Mouse (Mus musculus) midbrain, embryonic 16.5 days (tissue): ENCODE results near the gene Zfand2b. TPM values are rescaled to one million over a fixed set of nuclear protein-coding genes. Genes with fewer than 3 reads are reported as not detected.
A peak's percentile ranks its signal among the peaks of the same experiment; 100 is the strongest.

Source experiments
- ATAC-seq: fragments of 200-750 bp; cut with Nextera tagmentation; 2 replicates; pipeline ENCODE4 v1.8.0; 2017; ENCODE audit warnings: moderate TSS enrichment
- H3K27ac ChIP-seq: fragments of 300-500 bp; sonication (generic); 2 replicates; pipeline ENCODE4 v1.5.1; 2014; ENCODE audit warnings: mild to moderate bottlenecking, low read length, mixed read lengths
- H3K27me3 ChIP-seq: fragments of 300-500 bp; sonication (generic); 2 replicates; pipeline ENCODE4 v1.6.1; 2014; ENCODE audit warnings: low read depth, low read length, mixed read lengths; ENCODE audit not compliant: control insufficient read depth, insufficient read depth
- H3K36me3 ChIP-seq: fragments of 300-500 bp; sonication (generic); 2 replicates; pipeline ENCODE4 v1.6.1; 2014; ENCODE audit warnings: mild to moderate bottlenecking, low read length, moderate library complexity, mixed read lengths; ENCODE audit not compliant: control insufficient read depth, insufficient read depth
- H3K4me1 ChIP-seq: fragments of 300-500 bp; sonication (generic); 2 replicates; pipeline ENCODE4 v1.6.1; 2014; ENCODE audit warnings: mild to moderate bottlenecking, low read length, mixed read lengths; ENCODE audit not compliant: control insufficient read depth, insufficient read depth
- H3K4me2 ChIP-seq: fragments of 300-500 bp; sonication (generic); 2 replicates; pipeline ENCODE4 v1.6.1; 2014; ENCODE audit warnings: mild to moderate bottlenecking, low read length, mixed read lengths
- H3K4me3 ChIP-seq: fragments of 300-500 bp; sonication (generic); 2 replicates; pipeline ENCODE4 v1.5.1; 2014; ENCODE audit warnings: low read depth, mild to moderate bottlenecking, low read length, moderate library complexity, mixed read lengths
- H3K9ac ChIP-seq: fragments of 300-500 bp; sonication (generic); 2 replicates; pipeline ENCODE4 v1.6.1; 2014; ENCODE audit warnings: low read depth, low read length, mixed read lengths
- H3K9me3 ChIP-seq: fragments of 300-500 bp; sonication (generic); replicated peaks from 2 replicates; pipeline ENCODE4 v1.6.1; 2014; ENCODE audit warnings: mild to moderate bottlenecking, low read length, mixed read lengths; ENCODE audit not compliant: control insufficient read depth, poor library complexity, severe bottlenecking
- WGBS: fragments of 180-500 bp; shearing (Covaris S2); extraction: QIAGEN DNeasy Blood & Tissue Kit; methylation state at CpG from one replicate; pipeline ENCODE4 v1.1.7; 2014; 5-methylcytosine and 5-hydroxymethylcytosine counted together
- microRNA-seq: library from miRNA; unstranded; fragments of <30 nt; microRNA quantifications from one replicate; pipeline ENCODE4, GENCODE M21; 2017
- polyA plus RNA-seq: library from polyadenylated mRNA; unstranded; fragments of >200 nt; fragmentation: Nextera tagmentation; extraction: Ambion mirVana; gene quantifications from 2 replicates; pipeline ENCODE4 v1.2.1, GENCODE M21; 2015

Zfand2b gene
- polyA plus RNA-seq, 1 experiment from 2014 or later, result 41.8 TPM

DNA sequence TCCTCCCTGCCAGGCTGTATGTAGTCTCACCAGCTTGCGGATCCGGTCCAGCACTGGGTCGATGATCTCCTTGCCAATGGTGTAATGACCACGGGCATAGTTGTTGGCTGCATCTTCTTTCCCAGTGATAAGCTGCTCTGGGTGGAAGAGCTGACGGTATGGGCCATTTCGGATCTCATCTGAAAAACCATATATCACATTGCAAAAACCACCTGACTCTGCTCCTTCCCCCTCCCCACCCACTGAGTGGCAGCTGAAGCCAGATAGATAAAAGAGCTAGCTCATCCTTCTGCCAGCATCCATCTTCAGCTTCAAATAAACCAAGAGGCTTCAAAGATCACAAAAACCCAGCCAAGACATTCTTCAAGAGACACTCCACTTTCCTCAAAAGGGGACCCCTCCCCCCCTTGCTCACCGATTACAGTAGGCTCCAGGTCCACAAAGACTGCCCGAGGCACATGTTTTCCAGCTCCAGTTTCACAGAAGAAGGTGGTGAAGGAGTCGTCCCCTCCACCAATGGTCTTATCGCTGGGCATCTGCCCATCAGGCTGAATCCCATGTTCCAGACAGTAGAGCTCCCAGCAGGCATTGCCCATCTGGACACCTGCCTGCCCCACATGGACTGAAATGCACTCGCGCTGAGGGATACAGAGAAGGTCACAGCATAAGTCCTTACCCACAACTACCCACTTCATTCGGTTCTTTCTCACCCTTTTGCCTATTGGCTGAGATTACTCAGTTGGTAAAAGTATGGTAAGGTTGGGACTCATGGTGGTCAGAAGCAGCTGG lies 48.5 kb downstream of the Zfand2b start:
- no peak overlapping the region for H3K9ac ChIP-seq
- H3K36me3 ChIP-seq, result peaks cover 9% of the 10 kb centered on the region
- no peak overlapping the region for H3K27ac ChIP-seq
- H3K4me1 ChIP-seq, result peaks cover 22% of the 10 kb centered on the region
- 83% methylated on average over 13 of the region's 13 CpGs for WGBS
- ATAC-seq, result no peak
- no peaks in the 10 kb centered on the region for H3K9me3 ChIP-seq
- no peak overlapping the region for H3K4me3 ChIP-seq
- peaks cover 36% of the 10 kb centered on the region for H3K27me3 ChIP-seq
- H3K4me2 ChIP-seq, result no peak overlapping the region

- H3K9ac ChIP-seq, result no peak overlapping the region
- no peaks in the 10 kb centered on the region for H3K9me3 ChIP-seq
- H3K36me3 ChIP-seq, result peaks cover 9% of the 10 kb centered on the region
- 9% methylated on average over 6 of the region's 6 CpGs for WGBS
- H3K4me3 ChIP-seq, result no peak overlapping the region; the same call in 1 of the 2 replicates
- peaks cover 40% of the 10 kb centered on the region for H3K27me3 ChIP-seq
- peaks cover 14% of the 10 kb centered on the region for H3K4me1 ChIP-seq
- peak overlapping the region; percentile 95; the same call in 1 of the 2 replicates for H3K4me2 ChIP-seq
- ATAC-seq, result no peak
- no peak overlapping the region for H3K27ac ChIP-seq
Observed at GRCm38 (mm10) chr1:75217893-75218226, 49.4 kb downstream of the Zfand2b start.

- no peaks in the 10 kb centered on the region for H3K9me3 ChIP-seq
- H3K9ac ChIP-seq, result peak overlapping the region; percentile 36; the same call in 1 of the 2 replicates
- ATAC-seq, result peak; percentile 57
- H3K4me2 ChIP-seq, result peak overlapping the region; percentile 95
- H3K27me3 ChIP-seq, result peaks cover 40% of the 10 kb centered on the region
- no peak overlapping the region for H3K27ac ChIP-seq
- peaks cover 12% of the 10 kb centered on the region; the same call in 1 of the 2 replicates for H3K4me1 ChIP-seq
- H3K36me3 ChIP-seq, result peaks cover 9% of the 10 kb centered on the region
- peak overlapping the region; percentile 59 for H3K4me3 ChIP-seq
- WGBS, result 3% methylated on average over 38 of the region's 38 CpGs
Observed at GRCm38 (mm10) chr1:75218227-75219001, 50.0 kb downstream of the Zfand2b start.

GRCm38 (mm10) chr1:75219078-75219477 lies 50.6 kb downstream of the Zfand2b start:
- Histone ChIP-seq H3K4me3 (peak overlapping the region; percentile 59), H3K9me3 (no peaks in the 10 kb centered on the region), H3K4me2 (peak overlapping the region; percentile 95), H3K36me3 (peaks cover 5% of the 10 kb centered on the region; the same call in 1 of the 2 replicates), H3K9ac (peak overlapping the region; percentile 72), H3K4me1 (peaks cover 12% of the 10 kb centered on the region; the same call in 1 of the 2 replicates), H3K27ac (no peak overlapping the region), H3K27me3 (peaks cover 40% of the 10 kb centered on the region)
- WGBS, result under 1% methylated on average over 24 of the region's 24 CpGs
- ATAC-seq, result peak; percentile 91

- peak; percentile 58 for ATAC-seq
- peaks cover under 1% of the 10 kb centered on the region; the same call in 1 of the 2 replicates for H3K36me3 ChIP-seq
- WGBS, result under 1% methylated on average over 34 of the region's 34 CpGs
- peaks cover 12% of the 10 kb centered on the region; the same call in 1 of the 2 replicates for H3K4me1 ChIP-seq
- peak within 1 kb of the TSS; percentile 72 for H3K9ac ChIP-seq
- H3K4me3 ChIP-seq, result peak within 1 kb of the TSS; percentile 59
- no peak within 1 kb of the TSS for H3K27ac ChIP-seq
- H3K4me2 ChIP-seq, result peak within 1 kb of the TSS; percentile 95
- peaks cover 40% of the 10 kb centered on the region for H3K27me3 ChIP-seq
- H3K9me3 ChIP-seq, result no peaks in the 10 kb centered on the region
Observed at GRCm38 (mm10) chr1:75219531-75219930, 51.1 kb downstream of the Zfand2b start, which contains the start of gene Tuba4a. Gene Tuba4a, minus strand, starts transcription at chr1:75219865.

Small RNAs within 50 kb of the gene (microRNA-seq; reads per million reads assigned to microRNA genes)
- gene Gm27943, result not detected

Other genes starting within 250 kb of the Zfand2b start
- gene Cfap65, start 233.0 kb upstream of the Zfand2b start, polyA plus RNA-seq, result 1.3 and 1.4 TPM in 2 replicates
- 0.16 and 0.32 TPM in 2 replicates for gene Ihh, start 217.0 kb upstream of the Zfand2b start, polyA plus RNA-seq
- 5.1 and 5.2 TPM in 2 replicates for gene Nhej1, start 43.4 kb upstream of the Zfand2b start, polyA plus RNA-seq
- gene Slc23a3, start 34.8 kb upstream of the Zfand2b start, polyA plus RNA-seq, result not detected in 2 replicates
- gene Cnppd1, start 25.9 kb upstream of the Zfand2b start, polyA plus RNA-seq, result 52.5 and 54.0 TPM in 2 replicates
- gene Retreg2, start 25.9 kb upstream of the Zfand2b start, polyA plus RNA-seq, result 134 and 138 TPM in 2 replicates
- gene Abcb6, start 11.7 kb downstream of the Zfand2b start, polyA plus RNA-seq, result 57.1 and 57.7 TPM in 2 replicates
- gene Ankzf1, start 23.5 kb downstream of the Zfand2b start, polyA plus RNA-seq, result 27.2 and 29.5 TPM in 2 replicates
- gene Atg9a, start 23.6 kb downstream of the Zfand2b start, polyA plus RNA-seq, result 59.0 and 60.8 TPM in 2 replicates
- 23.0 and 25.4 TPM in 2 replicates for gene Glb1l, start 42.2 kb downstream of the Zfand2b start, polyA plus RNA-seq
- gene Stk16, start 42.2 kb downstream of the Zfand2b start, polyA plus RNA-seq, result 147 and 154 TPM in 2 replicates
- gene Tuba4a, start 51.2 kb downstream of the Zfand2b start, polyA plus RNA-seq, result 11.2 and 22.2 TPM in 2 replicates
- gene A630095N17Rik, start 63.5 kb downstream of the Zfand2b start, polyA plus RNA-seq, result not detected in 2 replicates
- gene Dnajb2, start 67.8 kb downstream of the Zfand2b start, polyA plus RNA-seq, result 79.4 and 84.3 TPM in 2 replicates
- 26.3 and 33.4 TPM in 2 replicates for gene Ptprn, start 95.9 kb downstream of the Zfand2b start, polyA plus RNA-seq
- 209 and 241 TPM in 2 replicates for gene Resp18, start 109.8 kb downstream of the Zfand2b start, polyA plus RNA-seq
- 136 and 145 TPM in 2 replicates for gene Dnpep, start 149.3 kb downstream of the Zfand2b start, polyA plus RNA-seq
- gene Des, start 191.7 kb downstream of the Zfand2b start, polyA plus RNA-seq, result 1.2 and 1.7 TPM in 2 replicates
- gene Speg, start 206.7 kb downstream of the Zfand2b start, polyA plus RNA-seq, result 17.7 and 20.8 TPM in 2 replicates